Comparison of ENCODE assay signal across 7 mouse cellular contexts in the genomic region with DNA sequence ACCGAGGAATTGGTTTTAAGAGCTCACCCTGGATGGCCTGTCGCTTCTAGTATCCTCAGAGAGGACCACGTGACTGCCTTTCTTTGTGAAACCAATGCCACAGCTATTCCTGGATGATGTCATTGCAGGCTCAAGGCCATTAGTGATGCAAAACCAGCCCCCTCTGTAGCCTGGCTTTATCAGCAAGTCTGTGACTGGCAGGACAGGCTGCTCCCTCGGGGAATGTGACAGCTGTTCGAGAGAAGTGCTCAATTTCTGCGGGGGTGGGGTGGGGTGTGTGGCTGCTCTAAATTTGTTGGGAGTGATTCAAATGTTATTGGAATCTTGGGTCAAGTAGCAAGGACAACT. TPM values are rescaled to one million over a fixed set of nuclear protein-coding genes. Genes with fewer than 3 reads are reported as not detected.
DNase-seq lines count a peak whose midpoint lies in the region; ATAC-seq lines count a peak whose summit lies in the region.

No protein-coding gene starts in this region.

- no peak overlapping the region for H3K4me2 ChIP-seq in limb, embryonic 13.5 days (replicated peaks)

- peaks cover 43% of the 10 kb centered on the region for H3K4me1 ChIP-seq in forebrain, embryonic 10.5 days
- H3K4me1 ChIP-seq in limb, embryonic 13.5 days: peaks cover 6% of the 10 kb centered on the region

- H3K9me3 ChIP-seq in forebrain, embryonic 10.5 days: no peaks in the 10 kb centered on the region
- H3K9me3 ChIP-seq in limb, embryonic 13.5 days: no peaks in the 10 kb centered on the region

- H3K4me3 ChIP-seq in forebrain, embryonic 10.5 days: peak overlapping the region; percentile 31
- no peak overlapping the region for H3K4me3 ChIP-seq in limb, embryonic 13.5 days

- H3K9ac ChIP-seq in limb, embryonic 13.5 days: no peak overlapping the region

- no peaks in the 10 kb centered on the region for H3K36me3 ChIP-seq in forebrain, embryonic 10.5 days (replicated peaks)
- no peaks in the 10 kb centered on the region for H3K36me3 ChIP-seq in limb, embryonic 13.5 days

- 13% methylated on average over 6 of the region's 6 CpGs for WGBS in forebrain, embryonic 10.5 days
- 10% methylated on average over 6 of the region's 6 CpGs for WGBS in limb, embryonic 13.5 days

- H3K27me3 ChIP-seq in forebrain, embryonic 10.5 days (ENCODE audit: poor library complexity, severe bottlenecking): 0 out of 2 replicates have a peak, but pooled peaks cover 6% of the 10 kb centered on the region
- no peaks in the 10 kb centered on the region for H3K27me3 ChIP-seq in limb, embryonic 13.5 days

- peak; percentile 62 for ATAC-seq in limb, embryonic 13.5 days (ENCODE audit: low FRiP score, low read depth)

- DNase-seq in 3T3-L1 (ENCODE audit: low read depth, low spot score) (peak; percentile 53), ES-CJ7 (ENCODE audit: low read depth, low spot score) (peak; percentile 94)
- DNase-seq in forebrain, embryonic 10.5 days (ENCODE audit: extremely low spot score, low spot score): peak; percentile 58
- DNase-seq in heart, postnatal 10 days: peak; percentile 88 to 89
- peak; percentile 93 for DNase-seq in retina, postnatal 1 day
- DNase-seq in urinary bladder, adult 18-20 months (ENCODE audit: low spot score in 2 of 2): no peak

- H3K27ac ChIP-seq in forebrain, embryonic 10.5 days: peak overlapping the region; percentile 89
- no peak overlapping the region for H3K27ac ChIP-seq in limb, embryonic 13.5 days

- intact Hi-C loops in heart, postnatal 10 days (cut with DNase I): no loop called here

RNA-seq across cellular contexts. Expression of a gene that starts 2.8 kb away (rescaled TPM):
- not detected in 2 replicates for polyA plus RNA-seq in forebrain, embryonic 10.5 days (2016; fragmentation: Nextera tagmentation; extraction: Ambion mirVana)
- total RNA-seq in heart, postnatal 10 days (2021): under 1 TPM; 0.35 to 0.50 TPM
- polyA plus RNA-seq in limb, embryonic 13.5 days (2015; fragmentation: Nextera tagmentation; extraction: Ambion mirVana): 0.68 and 0.81 TPM in 2 replicates

RNA-seq across cellular contexts. Expression of a gene that starts 54.6 kb away (rescaled TPM):
- polyA plus RNA-seq in forebrain, embryonic 10.5 days (2016; fragmentation: Nextera tagmentation; extraction: Ambion mirVana): 33.0 and 37.1 TPM in 2 replicates
- under 1 TPM; 0.12 to 0.20 TPM for total RNA-seq in heart, postnatal 10 days (2021)
- polyA plus RNA-seq in limb, embryonic 13.5 days (2015; fragmentation: Nextera tagmentation; extraction: Ambion mirVana): 25.3 and 29.9 TPM in 2 replicates

Comparison
In these comparisons a context has a peak if more than half of its experiments do, and no peak if none do; other contexts are left out.
1. DNase-seq: peak in 3T3-L1 (single experiment), ES-CJ7 (single experiment), forebrain, embryonic 10.5 days (single experiment), heart, postnatal 10 days (2 of 2) and retina, postnatal 1 day (single experiment); none in urinary bladder, adult 18-20 months (0 of 2).